Mouse (Mus musculus): ENCODE data around the gene Gm10424.
"Not testable (repeated sequence)": the region's sequence is repeated elsewhere in the genome, so short reads cannot be mapped to it uniquely, and the experiment has no call there.

Gm10424 gene

GRCm38 (mm10) chr5:95272668-95273067 is at the start of gene Gm10424:
Gene Gm10424, minus strand, starts transcription at chr5:95272768.
- DNase-seq (ENCODE audit: low spot score): not testable (repeated sequence)

- DNase-seq (ENCODE audit: low spot score): not testable (repeated sequence)
Measured at GRCm38 (mm10) chr5:95305611-95306010, 33.0 kb upstream of the Gm10424 start, which contains the start of gene Gm3259. Gene Gm3259, plus strand, starts transcription at chr5:95305911.
